Mouse (Mus musculus) right cerebral cortex, postnatal 4 days (tissue): ENCODE measurements around the gene Gpn2.

Experiments
- DNase-seq: peaks from one replicate; pipeline ENCODE4 v3.0.0-alpha.2; 2022

Gene Gpn2

GRCm38 (mm10) chr4:133595538-133595937 is 11.4 kb downstream of the Gpn2 start:
- no peak for DNase-seq

GRCm38 (mm10) chr4:133596084-133596483 is 11.9 kb downstream of the Gpn2 start:
- DNase-seq = no peak

GRCm38 (mm10) chr4:133598616-133599015 is 14.5 kb downstream of the Gpn2 start:
- no peak for DNase-seq

- no peak for DNase-seq
Observed at GRCm38 (mm10) chr4:133599116-133599515, 15.0 kb downstream of the Gpn2 start.

- peak; percentile 72 for DNase-seq
Observed at GRCm38 (mm10) chr4:133599571-133600073, 15.5 kb downstream of the Gpn2 start.

- DNase-seq = no peak
Observed at GRCm38 (mm10) chr4:133600306-133600705, 16.1 kb downstream of the Gpn2 start.

GRCm38 (mm10) chr4:133601721-133602218 is 17.6 kb downstream of the Gpn2 start, which contains the start of gene Sfn:
Sfn (minus strand) TSS chr4:133602168.
- peak; percentile 27 for DNase-seq

- no peak for DNase-seq
Observed at GRCm38 (mm10) chr4:133603056-133603455, 18.9 kb downstream of the Gpn2 start.

- DNase-seq = no peak
Observed at GRCm38 (mm10) chr4:133604175-133604574, 20.0 kb downstream of the Gpn2 start.

GRCm38 (mm10) chr4:133604856-133605255 is 20.7 kb downstream of the Gpn2 start:
- DNase-seq = no peak

- DNase-seq = no peak
Observed at GRCm38 (mm10) chr4:133605330-133605729, 21.2 kb downstream of the Gpn2 start.

- DNase-seq = no peak
Observed at GRCm38 (mm10) chr4:133607284-133607683, 23.1 kb downstream of the Gpn2 start.

GRCm38 (mm10) chr4:133609719-133610118 is 25.6 kb downstream of the Gpn2 start:
- DNase-seq = peak; percentile 84

GRCm38 (mm10) chr4:133611815-133612214 is 27.7 kb downstream of the Gpn2 start:
- DNase-seq = no peak

GRCm38 (mm10) chr4:133612416-133612815 is 28.3 kb downstream of the Gpn2 start:
- DNase-seq = no peak

- DNase-seq = no peak
Observed at GRCm38 (mm10) chr4:133613026-133613425, 28.9 kb downstream of the Gpn2 start.

GRCm38 (mm10) chr4:133613867-133614266 is 29.7 kb downstream of the Gpn2 start:
- DNase-seq = no peak

- no peak for DNase-seq
Observed at GRCm38 (mm10) chr4:133614274-133614761, 30.2 kb downstream of the Gpn2 start.

- DNase-seq = no peak
Observed at GRCm38 (mm10) chr4:133615416-133615815, 31.3 kb downstream of the Gpn2 start.

- DNase-seq = no peak
Observed at GRCm38 (mm10) chr4:133617936-133618335, 33.8 kb downstream of the Gpn2 start.

GRCm38 (mm10) chr4:133619473-133620136 is 35.4 kb downstream of the Gpn2 start:
- no peak for DNase-seq

GRCm38 (mm10) chr4:133620668-133621067 is 36.5 kb downstream of the Gpn2 start:
- no peak for DNase-seq

- no peak for DNase-seq
Observed at GRCm38 (mm10) chr4:133622161-133622695, 38.1 kb downstream of the Gpn2 start.

- DNase-seq = no peak
Observed at GRCm38 (mm10) chr4:133624830-133625229, 40.7 kb downstream of the Gpn2 start.
